Mouse (Mus musculus): ENCODE measurements around the gene Nagpa. TPM values are rescaled to one million over a fixed set of nuclear protein-coding genes. Genes with fewer than 3 reads are reported as not detected.
"Not testable (repeated sequence)": the region's sequence is repeated elsewhere in the genome, so short reads cannot be mapped to it uniquely, and the experiment has no call there.

The Nagpa gene
- 0.86 and 0.92 TPM in 2 replicates for polyA plus RNA-seq (2012)

- Histone ChIP-seq H3K36me3 (ENCODE audit: control insufficient read depth) (peaks cover 24% of the 10 kb centered on the region), H3K4me1 (ENCODE audit: control insufficient read depth) (peaks cover 20% of the 10 kb centered on the region), H3K27me3 (ENCODE audit: control insufficient read depth) (no peaks in the 10 kb centered on the region), H3K4me3 (replicated peaks) (peak within 1 kb of the TSS; percentile 85), H3K9me3 (ENCODE audit: control insufficient read depth, low read length) (no peaks in the 10 kb centered on the region)
- TF ChIP-seq TAL1 (IDR thresholded peaks at IDR 0.05; ENCODE audit: low read length) (no peak), GATA1 (IDR thresholded peaks at IDR 0.05; ENCODE audit: low read length) (no peak)
Measured at GRCm38 (mm10) chr16:5203668-5204433, at the start of gene Nagpa. Nagpa (minus strand) TSS chr16:5204012.

- Histone ChIP-seq H3K9me3 (ENCODE audit: control insufficient read depth, low read length) (no peaks in the 10 kb centered on the region), H3K27me3 (ENCODE audit: control insufficient read depth) (no peaks in the 10 kb centered on the region), H3K4me1 (ENCODE audit: control insufficient read depth) (peaks cover 25% of the 10 kb centered on the region), H3K36me3 (ENCODE audit: control insufficient read depth) (peaks cover 47% of the 10 kb centered on the region), H3K4me3 (replicated peaks) (no peak overlapping the region)
- no peak for TF ChIP-seq TAL1 (IDR thresholded peaks at IDR 0.05; ENCODE audit: low read length)
- TF ChIP-seq GATA1 (IDR thresholded peaks at IDR 0.05; ENCODE audit: low read length) = no peak
Measured at GRCm38 (mm10) chr16:5252260-5252659, 48.4 kb upstream of the Nagpa start.

- H3K4me1 ChIP-seq (ENCODE audit: control insufficient read depth) = peaks cover 20% of the 10 kb centered on the region
- TF ChIP-seq GATA1 (IDR thresholded peaks at IDR 0.05; ENCODE audit: low read length) (no peak), TAL1 (IDR thresholded peaks at IDR 0.05; ENCODE audit: low read length) (no peak)
- H3K36me3 ChIP-seq (ENCODE audit: control insufficient read depth) = peaks cover 59% of the 10 kb centered on the region
- H3K27me3 ChIP-seq (ENCODE audit: control insufficient read depth) = no peaks in the 10 kb centered on the region
- no peaks in the 10 kb centered on the region for H3K9me3 ChIP-seq (ENCODE audit: control insufficient read depth, low read length)
- no peak overlapping the region for H3K4me3 ChIP-seq (replicated peaks)
Measured at GRCm38 (mm10) chr16:5250891-5251290, 47.1 kb upstream of the Nagpa start.

GRCm38 (mm10) chr16:5244411-5244810, 40.6 kb upstream of the Nagpa start:
- Histone ChIP-seq H3K27me3 (ENCODE audit: control insufficient read depth) (no peaks in the 10 kb centered on the region), H3K36me3 (ENCODE audit: control insufficient read depth) (peaks cover 87% of the 10 kb centered on the region), H3K4me3 (replicated peaks) (no peak overlapping the region), H3K4me1 (ENCODE audit: control insufficient read depth) (no peaks in the 10 kb centered on the region), H3K9me3 (ENCODE audit: control insufficient read depth, low read length) (no peaks in the 10 kb centered on the region)
- TF ChIP-seq GATA1 (IDR thresholded peaks at IDR 0.05; ENCODE audit: low read length) = no peak
- TF ChIP-seq TAL1 (IDR thresholded peaks at IDR 0.05; ENCODE audit: low read length) = no peak

GRCm38 (mm10) chr16:5242882-5243281, 39.1 kb upstream of the Nagpa start:
- no peaks in the 10 kb centered on the region for H3K9me3 ChIP-seq (ENCODE audit: control insufficient read depth, low read length)
- H3K4me3 ChIP-seq (replicated peaks) = no peak overlapping the region
- H3K4me1 ChIP-seq (ENCODE audit: control insufficient read depth) = no peaks in the 10 kb centered on the region
- peaks cover 84% of the 10 kb centered on the region for H3K36me3 ChIP-seq (ENCODE audit: control insufficient read depth)
- TF ChIP-seq GATA1 (IDR thresholded peaks at IDR 0.05; ENCODE audit: low read length) (no peak), TAL1 (IDR thresholded peaks at IDR 0.05; ENCODE audit: low read length) (no peak)
- H3K27me3 ChIP-seq (ENCODE audit: control insufficient read depth) = no peaks in the 10 kb centered on the region

- Histone ChIP-seq H3K4me1 (ENCODE audit: control insufficient read depth) (no peaks in the 10 kb centered on the region), H3K9me3 (ENCODE audit: control insufficient read depth, low read length) (no peaks in the 10 kb centered on the region), H3K36me3 (ENCODE audit: control insufficient read depth) (peaks cover 78% of the 10 kb centered on the region), H3K27me3 (ENCODE audit: control insufficient read depth) (no peaks in the 10 kb centered on the region), H3K4me3 (replicated peaks) (no peak overlapping the region)
- TF ChIP-seq GATA1 (IDR thresholded peaks at IDR 0.05; ENCODE audit: low read length) = no peak
- TF ChIP-seq TAL1 (IDR thresholded peaks at IDR 0.05; ENCODE audit: low read length) = no peak
Measured at GRCm38 (mm10) chr16:5242355-5242754, 38.5 kb upstream of the Nagpa start.

- TF ChIP-seq GATA1 (IDR thresholded peaks at IDR 0.05; ENCODE audit: low read length) = no peak
- no peak for TF ChIP-seq TAL1 (IDR thresholded peaks at IDR 0.05; ENCODE audit: low read length)
- H3K4me1 ChIP-seq (ENCODE audit: control insufficient read depth) = peaks cover 26% of the 10 kb centered on the region
Measured at GRCm38 (mm10) chr16:5233418-5234313, 29.9 kb upstream of the Nagpa start, which contains the start of gene Alg1. Alg1 (plus strand) TSS chr16:5233621.

GRCm38 (mm10) chr16:5232982-5233381, 29.2 kb upstream of the Nagpa start:
- no peaks in the 10 kb centered on the region for H3K27me3 ChIP-seq (ENCODE audit: control insufficient read depth)
- peaks cover 26% of the 10 kb centered on the region for H3K4me1 ChIP-seq (ENCODE audit: control insufficient read depth)
- no peaks in the 10 kb centered on the region for H3K9me3 ChIP-seq (ENCODE audit: control insufficient read depth, low read length)
- TF ChIP-seq TAL1 (IDR thresholded peaks at IDR 0.05; ENCODE audit: low read length) (no peak), GATA1 (IDR thresholded peaks at IDR 0.05; ENCODE audit: low read length) (no peak)
- peak overlapping the region; percentile 93 for H3K4me3 ChIP-seq (replicated peaks)
- peaks cover 8% of the 10 kb centered on the region for H3K36me3 ChIP-seq (ENCODE audit: control insufficient read depth)

More at GRCm38 (mm10) chr16:5233418-5234313, 29.9 kb upstream of the Nagpa start, which contains the start of gene Alg1:
- no peaks in the 10 kb centered on the region for H3K27me3 ChIP-seq (ENCODE audit: control insufficient read depth)
- peaks cover 14% of the 10 kb centered on the region for H3K36me3 ChIP-seq (ENCODE audit: control insufficient read depth)
- no peaks in the 10 kb centered on the region for H3K9me3 ChIP-seq (ENCODE audit: control insufficient read depth, low read length)
- H3K4me3 ChIP-seq (replicated peaks) = peak within 1 kb of the TSS; percentile 93

- H3K9me3 ChIP-seq (ENCODE audit: control insufficient read depth, low read length); H3K27me3 ChIP-seq (ENCODE audit: control insufficient read depth); H3K4me3 ChIP-seq (replicated peaks); H3K4me1 ChIP-seq (ENCODE audit: control insufficient read depth); H3K36me3 ChIP-seq (ENCODE audit: control insufficient read depth): not testable (repeated sequence)
Measured at GRCm38 (mm10) chr16:5228103-5228502, 24.3 kb upstream of the Nagpa start.

- H3K36me3 ChIP-seq (ENCODE audit: control insufficient read depth); H3K9me3 ChIP-seq (ENCODE audit: control insufficient read depth, low read length); H3K27me3 ChIP-seq (ENCODE audit: control insufficient read depth); H3K4me3 ChIP-seq (replicated peaks); H3K4me1 ChIP-seq (ENCODE audit: control insufficient read depth): not testable (repeated sequence)
Measured at GRCm38 (mm10) chr16:5227501-5227900, 23.7 kb upstream of the Nagpa start.

- not testable (repeated sequence) for H3K4me3 ChIP-seq (replicated peaks); H3K36me3 ChIP-seq (ENCODE audit: control insufficient read depth); H3K27me3 ChIP-seq (ENCODE audit: control insufficient read depth); H3K4me1 ChIP-seq (ENCODE audit: control insufficient read depth); H3K9me3 ChIP-seq (ENCODE audit: control insufficient read depth, low read length)
Measured at GRCm38 (mm10) chr16:5226534-5226933, 22.7 kb upstream of the Nagpa start.
